Mouse (Mus musculus): ENCODE data around the gene C2cd2l.

Gene C2cd2l

GRCm38 (mm10) chr9:44267319-44268026 is 52.6 kb downstream of the C2cd2l start:
- DNase-seq (ENCODE audit: low spot score in 2 of 2), result no peak

GRCm38 (mm10) chr9:44266478-44267226 is 53.4 kb downstream of the C2cd2l start:
- DNase-seq (ENCODE audit: low spot score in 2 of 2), result no peak

- no peak for DNase-seq (ENCODE audit: low spot score in 2 of 2)
Measured at GRCm38 (mm10) chr9:44261388-44261787, 58.7 kb downstream of the C2cd2l start.

All from spleen, postnatal 14 days (tissue).